Mouse (Mus musculus) liver, embryonic 15.5 days (tissue): Measurements from ENCODE around the gene Fam184a. TPM values are rescaled to one million over a fixed set of nuclear protein-coding genes. Genes with fewer than 3 reads are reported as not detected.
A peak's percentile ranks its signal among the peaks of the same experiment; 100 is the strongest.

Experiments
- ATAC-seq: fragments of 200-750 bp; cut with Nextera tagmentation; 2 replicates; pipeline ENCODE4 v1.8.0; 2017; ENCODE audit warnings: moderate number of reproducible peaks, mild to moderate bottlenecking, moderate library complexity; ENCODE audit not compliant: insufficient read depth
- H3K27ac ChIP-seq: fragments of 300-500 bp; sonication (generic); replicated peaks from 2 replicates; pipeline ENCODE4 v1.5.1; 2015; ENCODE audit warnings: mild to moderate bottlenecking, inconsistent platforms
- H3K27me3 ChIP-seq: fragments of 300-500 bp; sonication (generic); 2 replicates; pipeline ENCODE4 v1.6.1; 2015; ENCODE audit warnings: mild to moderate bottlenecking, inconsistent platforms
- H3K36me3 ChIP-seq: fragments of 300-500 bp; sonication (generic); replicated peaks from 2 replicates; pipeline ENCODE4 v1.6.1; 2015; ENCODE audit warnings: moderate library complexity, mild to moderate bottlenecking, inconsistent platforms
- H3K4me1 ChIP-seq: fragments of 300-500 bp; sonication (generic); replicated peaks from 2 replicates; pipeline ENCODE4 v1.6.1; 2015; ENCODE audit warnings: inconsistent platforms
- H3K4me2 ChIP-seq: fragments of 300-500 bp; sonication (generic); 2 replicates; pipeline ENCODE4 v1.6.1; 2015; ENCODE audit warnings: moderate library complexity, mild to moderate bottlenecking, inconsistent platforms
- H3K4me3 ChIP-seq: fragments of 300-500 bp; sonication (generic); replicated peaks from 2 replicates; pipeline ENCODE4 v1.5.1; 2015; ENCODE audit warnings: mild to moderate bottlenecking, inconsistent platforms
- H3K9ac ChIP-seq: fragments of 300-500 bp; sonication (generic); 2 replicates; pipeline ENCODE4 v1.6.1; 2015; ENCODE audit warnings: moderate library complexity, mild to moderate bottlenecking, inconsistent platforms
- H3K9me3 ChIP-seq: fragments of 300-500 bp; sonication (generic); replicated peaks from 2 replicates; pipeline ENCODE4 v1.6.1; 2016; ENCODE audit warnings: inconsistent platforms
- WGBS: fragments of 180-500 bp; shearing (Covaris S2); methylation state at CpG from one replicate; pipeline ENCODE4 v1.1.7; 2015; ENCODE audit warnings: mixed read lengths; ENCODE audit not compliant: insufficient replicate concordance; 5-methylcytosine and 5-hydroxymethylcytosine counted together
- polyA plus RNA-seq: library from polyadenylated mRNA; unstranded; fragments of >200 nt; fragmentation: Nextera tagmentation; extraction: Ambion mirVana; gene quantifications from 2 replicates; pipeline ENCODE4 v1.2.1, GENCODE M21; 2015

The Fam184a gene
- polyA plus RNA-seq, 1 experiment from 2014 or later = 0.16 TPM

DNA sequence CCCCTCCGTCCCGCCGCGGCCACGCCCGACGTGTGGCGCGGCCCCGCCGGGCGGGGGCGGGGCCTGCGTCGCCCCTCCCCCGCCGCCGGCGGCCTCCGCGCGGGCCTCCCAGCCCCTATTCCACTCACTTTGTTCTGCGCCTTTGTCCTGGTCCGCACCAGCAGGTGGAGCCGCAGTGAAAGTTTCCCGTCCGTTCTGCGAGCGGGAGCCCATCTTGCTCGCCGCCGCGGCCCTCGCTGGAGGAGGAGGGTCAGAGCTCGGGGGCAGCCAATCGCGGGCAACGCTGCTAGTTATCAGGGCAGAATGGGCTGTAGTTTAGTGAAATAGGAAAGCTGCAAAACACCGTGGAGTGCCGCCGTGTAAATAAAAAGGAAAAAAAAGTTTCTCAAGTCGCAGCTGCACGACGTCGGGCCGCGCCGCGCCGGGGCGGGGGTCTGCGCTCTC, 154.2 kb downstream of the Fam184a start, which contains the start of gene Asf1a:
TSS of gene Asf1a (plus strand) at position 81 of the 444 bp plus-strand sequence.
- peak within 1 kb of the TSS; percentile 96 for H3K4me2 ChIP-seq
- no peaks in the 10 kb centered on the region for H3K9me3 ChIP-seq
- peaks cover 17% of the 10 kb centered on the region for H3K36me3 ChIP-seq
- H3K27me3 ChIP-seq = no peaks in the 10 kb centered on the region
- peaks cover 32% of the 10 kb centered on the region for H3K4me1 ChIP-seq
- H3K27ac ChIP-seq = peak within 1 kb of the TSS; percentile 98
- H3K9ac ChIP-seq = peak within 1 kb of the TSS; percentile 93
- ATAC-seq = peak; percentile 96
- under 1% methylated on average over 52 of the region's 52 CpGs for WGBS
- H3K4me3 ChIP-seq = peak within 1 kb of the TSS; percentile 93

DNA sequence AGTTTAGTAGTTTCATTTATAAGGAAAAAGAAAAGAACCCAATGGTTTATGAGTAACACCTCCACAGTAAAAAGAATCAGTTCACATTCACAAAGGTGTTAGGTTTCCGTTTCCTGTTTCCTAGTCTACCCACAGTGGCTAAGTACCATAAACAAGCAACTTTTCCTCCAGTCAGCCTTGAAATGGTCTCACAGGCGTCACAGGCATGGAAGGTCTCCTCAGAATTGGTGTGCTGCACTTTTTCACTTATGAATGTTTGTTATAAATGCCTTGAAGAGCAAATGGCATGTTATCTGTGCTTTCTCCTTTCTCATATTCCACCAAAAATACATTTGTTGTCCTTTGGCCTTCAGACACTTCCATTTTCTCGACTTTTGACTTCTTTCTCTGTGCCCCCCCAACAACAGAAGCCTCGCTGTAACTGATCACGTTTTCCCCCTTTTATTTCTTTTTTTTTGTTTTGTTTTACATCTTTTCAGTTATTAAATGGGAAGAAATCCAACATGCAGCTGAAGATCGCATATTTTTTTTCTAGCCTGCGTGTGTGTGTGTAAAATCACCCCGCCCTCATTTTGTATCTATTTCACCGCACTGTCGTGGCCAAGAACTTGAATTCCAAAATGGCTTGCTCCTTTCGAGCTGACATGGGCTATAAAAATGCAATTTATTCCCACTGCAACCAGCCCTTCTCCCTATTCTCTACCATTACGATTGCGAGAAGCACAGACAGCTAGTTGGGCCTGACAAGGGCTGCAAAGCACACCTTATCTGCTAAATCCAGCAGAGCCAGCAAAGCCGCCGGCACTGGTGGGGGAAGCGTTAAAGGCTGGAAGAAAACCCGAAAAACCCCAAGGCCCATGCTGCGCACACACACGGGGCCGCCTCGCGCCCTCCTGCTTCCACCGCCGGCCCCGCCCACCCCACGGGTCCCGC, 154.9 kb downstream of the Fam184a start:
- Histone ChIP-seq H3K36me3 (peaks cover 11% of the 10 kb centered on the region), H3K9ac (peak overlapping the region; percentile 64), H3K4me2 (peak overlapping the region; percentile 96), H3K27ac (peak overlapping the region; percentile 98), H3K9me3 (no peaks in the 10 kb centered on the region), H3K4me1 (peaks cover 32% of the 10 kb centered on the region), H3K4me3 (peak overlapping the region; percentile 93), H3K27me3 (no peaks in the 10 kb centered on the region)
- ATAC-seq = no peak; the same call in 1 of the 2 replicates
- 5% methylated on average over 26 of the region's 27 CpGs for WGBS

DNA sequence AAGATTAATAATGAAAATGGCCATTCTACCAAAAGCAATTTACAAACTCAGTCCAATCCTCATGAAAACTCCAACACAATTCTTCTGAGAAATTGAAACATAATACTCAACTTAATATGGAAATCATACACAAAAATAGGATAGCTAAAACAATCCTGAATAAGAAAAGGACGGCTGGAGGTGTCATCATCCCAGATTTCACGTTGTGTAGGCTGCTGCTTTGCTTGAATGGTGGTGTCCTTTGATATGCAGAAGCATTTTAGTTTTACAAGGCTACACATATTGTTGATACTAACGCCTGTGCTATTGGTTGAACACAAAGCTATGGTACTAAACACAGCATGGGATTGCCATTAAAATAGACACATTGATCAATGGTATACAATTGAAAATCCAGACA, 165.1 kb downstream of the Fam184a start:
- no peak for ATAC-seq

More for the DNA sequence above, 165.1 kb downstream of the Fam184a start:
- no peaks in the 10 kb centered on the region for H3K27me3 ChIP-seq
- H3K4me3 ChIP-seq = no peak overlapping the region
- no peaks in the 10 kb centered on the region for H3K36me3 ChIP-seq
- no peak overlapping the region for H3K27ac ChIP-seq
- H3K9me3 ChIP-seq = no peaks in the 10 kb centered on the region
- no peak overlapping the region for H3K4me2 ChIP-seq
- WGBS = 60% methylated on average over 3 of the region's 3 CpGs
- peaks cover 7% of the 10 kb centered on the region for H3K4me1 ChIP-seq
- H3K9ac ChIP-seq = no peak overlapping the region

Other genes with a start within 250 kb of the Fam184a start
- 63.2 and 74.6 TPM in 2 replicates for gene Asf1a, start 154.4 kb downstream of the Fam184a start, polyA plus RNA-seq
- gene Mcm9, start 120.7 kb downstream of the Fam184a start, polyA plus RNA-seq = 3.4 and 4.2 TPM in 2 replicates